Mouse (Mus musculus) left cerebral cortex, adult 8-10 months (tissue): ENCODE results near the gene Aar2. TPM values are rescaled to one million over a fixed set of nuclear protein-coding genes. Genes with fewer than 3 reads are reported as not detected.

Experiments
- DNase-seq, 2 experiments: peaks; one replicate each; pipeline ENCODE4 v3.0.0; 2022; ENCODE audit warnings: low spot score in 2 of 2
- total RNA-seq, 4 experiments: library from RNA; stranded (reverse); gene quantifications; 2 replicates each; pipeline ENCODE4 v1.2.4; 2022

The Aar2 gene
- total RNA-seq, 4 experiments from 2014 or later = 34.8 to 36.6 (median 35.9) TPM

DNA sequence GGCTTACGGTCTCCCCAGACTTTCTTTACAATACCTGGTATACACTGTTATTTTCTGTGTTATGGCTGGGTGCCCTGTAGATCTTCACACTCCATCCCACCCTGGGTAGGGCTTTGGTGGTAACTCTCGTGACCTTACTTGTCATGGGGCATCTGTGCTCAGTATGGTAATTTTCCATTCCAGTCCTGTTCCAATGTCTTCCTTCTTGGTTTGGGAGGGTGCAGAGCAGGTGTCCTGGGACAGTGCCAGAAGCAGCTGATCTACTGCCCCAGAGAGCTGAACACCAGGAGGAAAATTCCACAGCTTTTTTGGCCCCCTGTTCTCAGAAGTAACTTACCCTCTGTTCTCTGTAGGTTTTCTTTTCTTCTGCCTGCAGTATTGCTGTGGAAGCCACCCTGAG lies 19.1 kb downstream of the Aar2 start:
- no peak for DNase-seq

DNA sequence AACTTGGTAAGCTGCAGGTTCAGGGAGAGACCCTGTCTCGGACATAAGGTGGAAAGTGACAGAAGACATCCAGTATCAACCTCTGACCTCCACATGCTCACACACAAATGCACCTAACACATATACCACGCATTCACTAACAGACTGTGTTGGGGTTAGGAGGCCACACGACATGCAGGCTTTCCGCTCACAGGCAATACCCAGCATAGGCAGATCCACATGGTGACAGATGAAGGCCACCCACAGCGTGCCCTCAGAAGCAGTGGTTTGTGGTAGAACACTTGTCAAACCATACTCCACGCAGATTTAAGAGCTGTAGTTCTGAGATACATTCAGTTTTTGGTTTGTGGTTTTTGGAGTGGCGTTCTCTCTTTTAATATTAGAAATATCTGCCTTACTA lies 21.3 kb downstream of the Aar2 start:
- no peak for DNase-seq

GRCm38 (mm10) chr2:156569261-156569660 lies 21.9 kb downstream of the Aar2 start:
- DNase-seq = no peak

DNA sequence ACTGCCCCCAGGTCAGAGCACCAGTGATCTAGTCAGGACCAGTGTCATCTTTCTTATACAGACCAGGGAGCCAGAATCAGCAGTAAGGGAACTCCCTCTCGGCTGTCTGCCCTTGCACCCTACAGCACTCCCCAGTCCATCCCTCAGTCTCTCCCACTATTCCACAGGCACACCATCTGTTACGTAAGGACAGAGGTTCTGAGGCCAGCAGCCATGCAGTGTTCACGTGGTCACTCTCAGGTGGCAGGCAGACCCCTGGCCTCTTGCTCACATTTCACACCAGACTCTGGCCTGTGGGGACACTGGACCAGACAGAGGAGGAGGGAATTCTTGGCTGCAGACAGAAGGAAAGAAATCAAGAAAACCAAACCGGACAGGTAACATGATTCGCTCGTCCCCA lies 24.1 kb downstream of the Aar2 start:
- no peak for DNase-seq

DNA sequence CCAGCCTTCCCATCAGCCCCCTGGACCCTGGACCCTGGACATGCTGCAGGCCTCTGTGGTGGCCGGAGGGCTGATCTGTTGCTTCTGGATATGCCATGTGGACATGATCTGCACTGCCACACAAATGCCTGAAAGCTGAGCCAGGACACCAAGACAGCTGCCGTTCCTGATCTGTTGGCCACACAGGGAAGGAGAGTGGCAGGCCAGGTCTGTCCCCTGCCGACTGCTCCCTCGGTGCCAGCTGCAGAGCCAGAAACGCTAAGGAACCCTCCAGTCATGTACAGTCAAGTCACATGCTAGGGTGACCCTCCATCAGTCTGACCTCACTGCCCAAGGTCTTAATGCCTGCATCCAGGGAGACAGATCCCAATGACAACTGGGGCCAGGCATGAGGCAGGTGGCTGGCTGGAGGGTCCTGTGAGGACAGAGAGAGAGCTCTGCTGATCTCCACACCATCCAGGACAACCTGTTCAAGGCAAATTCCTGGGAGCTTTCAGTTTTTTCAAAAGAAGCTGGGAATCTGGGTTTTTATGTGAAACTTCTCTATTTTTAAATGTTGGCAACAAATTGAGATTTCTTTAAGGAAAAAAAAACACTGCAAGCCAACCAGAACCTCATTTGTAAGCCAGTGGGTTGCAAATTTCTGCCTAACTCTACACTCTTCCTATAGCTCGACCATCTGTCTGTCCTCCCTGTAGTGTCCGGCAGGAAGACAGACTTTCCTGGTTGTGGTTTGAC lies 29.6 kb downstream of the Aar2 start:
- no peak for DNase-seq

DNA sequence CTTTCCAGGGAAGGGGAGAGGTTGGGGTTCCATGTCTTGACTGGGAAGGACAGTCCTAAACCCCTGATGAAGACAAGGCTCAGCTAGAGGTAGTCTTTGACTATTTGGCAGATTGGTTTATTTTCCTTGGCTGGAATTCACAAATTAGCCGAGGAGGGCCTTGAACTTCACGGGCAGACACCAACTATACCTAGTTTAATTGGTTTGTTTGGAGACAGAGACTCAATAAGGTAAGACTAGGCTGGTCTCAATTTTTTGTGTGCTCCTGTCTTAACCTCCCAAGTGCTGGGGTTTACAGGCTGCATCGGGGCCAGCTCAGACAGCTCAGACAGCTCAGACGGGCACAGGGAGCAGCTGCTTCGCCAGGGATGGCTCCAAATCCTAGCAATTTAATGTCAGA lies 33.1 kb downstream of the Aar2 start:
- no peak for DNase-seq

DNA sequence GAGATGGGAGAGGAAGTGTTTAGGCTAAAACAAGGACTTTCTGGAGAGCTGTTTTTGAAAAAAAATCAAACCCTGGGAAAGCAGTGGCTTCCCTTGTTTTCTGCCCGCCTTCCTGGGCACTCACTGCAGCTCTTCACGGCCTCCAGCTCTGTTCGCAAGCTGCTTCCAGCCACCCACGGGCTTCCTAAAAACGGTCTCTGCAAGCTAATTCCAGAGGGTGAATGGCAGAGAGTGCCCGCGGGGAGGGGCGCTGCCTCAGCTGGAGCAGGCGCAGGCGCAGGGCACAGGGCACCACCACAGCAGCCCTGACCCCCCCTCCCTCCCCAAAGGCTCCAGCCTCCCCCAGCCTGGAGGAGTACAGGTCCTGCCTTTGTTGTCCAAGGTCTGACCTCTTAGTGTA lies 33.9 kb downstream of the Aar2 start:
- peak; percentile 60 to 90 for DNase-seq

DNA sequence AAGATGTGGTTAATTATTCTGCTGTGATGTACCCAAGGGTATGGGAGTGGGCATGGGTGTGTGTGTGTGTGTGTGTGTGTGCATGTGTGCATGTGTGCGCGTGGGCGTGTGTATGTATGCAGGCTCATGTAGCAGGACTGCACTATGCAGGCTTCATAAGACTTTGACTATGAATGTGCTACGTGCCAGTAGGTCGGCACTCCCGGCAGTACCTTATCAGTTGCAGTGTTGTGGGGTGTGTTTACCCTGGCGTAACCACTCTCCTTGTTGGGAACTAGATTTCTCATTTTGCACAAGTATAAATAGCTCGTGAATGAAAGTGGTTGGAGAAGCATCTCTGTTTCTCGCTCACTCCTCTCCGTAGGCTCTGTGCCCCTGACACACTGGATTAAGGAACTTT lies 35.5 kb downstream of the Aar2 start:
- no peak for DNase-seq

- DNase-seq = no peak
Measured at GRCm38 (mm10) chr2:156584154-156584796, 36.9 kb downstream of the Aar2 start.

GRCm38 (mm10) chr2:156584797-156585471 lies 37.5 kb downstream of the Aar2 start:
- DNase-seq = peak in 1 of 2 experiments; percentile 57

DNA sequence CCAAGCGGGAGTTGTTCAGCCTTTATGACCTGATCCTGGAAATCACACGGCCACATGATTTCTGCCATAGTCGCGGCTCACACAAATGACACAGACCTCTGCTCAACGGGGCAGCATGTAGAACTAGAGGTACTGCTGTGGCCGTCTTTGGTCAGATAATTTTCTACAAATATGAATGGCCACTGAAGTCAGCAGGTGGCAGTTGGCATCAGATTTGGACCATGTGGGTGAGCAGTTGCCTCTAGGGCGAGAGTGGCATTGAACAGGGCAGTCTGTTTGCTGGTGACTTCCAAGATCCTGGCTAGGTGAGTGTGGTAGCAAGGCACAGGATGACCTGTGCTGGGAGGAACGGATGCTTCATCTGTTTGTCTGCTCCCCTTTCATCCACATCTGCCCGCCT lies 42.1 kb downstream of the Aar2 start:
- DNase-seq = no peak

- no peak for DNase-seq
Measured at GRCm38 (mm10) chr2:156594987-156595490, 47.7 kb downstream of the Aar2 start.

- no peak for DNase-seq
Measured at GRCm38 (mm10) chr2:156602581-156602980, 55.2 kb downstream of the Aar2 start.

DNA sequence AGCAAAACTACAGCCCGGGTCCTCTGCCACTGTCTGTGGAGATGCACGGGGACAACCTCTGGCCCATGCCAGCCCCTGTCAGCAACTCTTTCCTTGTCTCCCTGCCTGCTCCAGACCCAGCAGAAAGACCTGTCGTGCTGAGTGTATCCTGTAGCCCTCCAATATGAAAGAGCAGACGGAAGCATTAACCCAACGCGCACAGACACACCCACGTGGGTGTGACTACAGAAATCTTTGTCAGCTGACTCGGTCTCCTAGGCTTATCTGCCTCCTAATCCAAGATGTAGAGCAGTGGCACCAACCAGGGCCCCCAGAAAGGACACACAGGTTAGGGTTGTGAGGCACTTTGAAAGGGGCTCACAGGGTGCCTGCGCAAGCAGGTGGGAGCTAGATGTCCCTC lies 56.3 kb downstream of the Aar2 start:
- no peak for DNase-seq

GRCm38 (mm10) chr2:156605144-156605543 lies 57.8 kb downstream of the Aar2 start:
- DNase-seq = no peak

DNA sequence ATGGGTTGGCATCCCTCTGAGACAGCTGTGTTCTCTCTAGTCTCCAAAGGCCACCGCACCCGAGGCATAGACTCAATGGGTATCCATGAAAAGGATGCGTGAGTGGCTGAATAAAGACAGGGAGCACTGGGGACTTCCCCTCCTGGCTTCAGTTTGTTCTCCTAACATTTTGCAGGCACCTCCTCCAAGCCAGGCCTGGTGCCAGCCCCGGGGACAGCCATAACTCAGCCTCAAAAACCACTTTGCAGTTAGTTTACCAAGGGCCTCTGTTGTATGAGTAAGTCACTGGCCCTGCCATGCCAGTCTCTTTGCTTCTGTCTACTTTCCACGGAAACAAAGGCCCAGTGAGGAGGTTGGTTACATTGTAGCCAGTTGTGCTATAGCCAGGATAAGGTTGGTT lies 58.6 kb downstream of the Aar2 start:
- DNase-seq = no peak

GRCm38 (mm10) chr2:156613081-156613540 lies 65.7 kb downstream of the Aar2 start:
- DNase-seq = peak; percentile 67 to 75

GRCm38 (mm10) chr2:156613541-156614257 lies 66.3 kb downstream of the Aar2 start, which contains the start of gene Dlgap4:
TSS of gene Dlgap4 (plus strand) at chr2:156613705.
- DNase-seq = no peak

DNA sequence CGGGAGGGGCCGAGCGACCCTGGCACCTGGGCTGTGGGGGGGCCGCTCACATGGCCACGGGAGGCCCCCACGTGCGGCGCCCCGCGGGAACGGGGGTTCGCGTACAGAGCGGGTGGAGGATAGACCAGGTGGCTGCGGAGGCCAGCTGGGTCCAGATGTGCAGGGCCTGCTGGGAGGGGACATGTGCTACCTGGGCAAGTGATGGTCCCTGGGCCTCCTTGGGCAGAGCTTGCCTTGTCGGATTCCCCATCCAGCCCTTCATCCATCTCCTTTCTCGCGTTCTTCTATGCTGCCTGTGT lies 66.8 kb downstream of the Aar2 start:
- DNase-seq = no peak

- no peak for DNase-seq
Measured at GRCm38 (mm10) chr2:156614661-156615654, 67.6 kb downstream of the Aar2 start.
